Mouse (Mus musculus) MEL (cell line): ENCODE results near the gene Atp8b3. TPM values are rescaled to one million over a fixed set of nuclear protein-coding genes. Genes with fewer than 3 reads are reported as not detected.

Experiments used
- DNase-seq: peaks from one replicate; pipeline ENCODE4 v3.0.0; 2011; ENCODE audit warnings: low read depth, low spot score
- H3K27ac ChIP-seq: 2 replicates; pipeline ENCODE4 v1.5.1; 2012; ENCODE audit warnings: low read depth, mild to moderate bottlenecking, control low read depth, low read length, moderate library complexity; ENCODE audit not compliant: control insufficient read depth
- H3K27me3 ChIP-seq, 2 experiments: fragments of 150-350 bp in 1 of 2; sonication (generic) in 1 of 2; 2 replicates each; pipeline ENCODE4 v1.6.1; 2012; ENCODE audit warnings: low read length in 2 of 2, mild to moderate bottlenecking in 2 of 2, improper control_type of control experiment in 1 of 2, moderate library complexity in 1 of 2; ENCODE audit not compliant: insufficient read depth in 2 of 2, control insufficient read depth in 1 of 2
- H3K36me3 ChIP-seq, 2 experiments: 2 replicates each; pipeline ENCODE4 v1.6.1; 2012 to 2014; ENCODE audit warnings: low read length in 2 of 2, improper control_type of control experiment in 1 of 2, inconsistent platforms in 1 of 2, mild to moderate bottlenecking in 1 of 2; ENCODE audit not compliant: insufficient read depth in 2 of 2, control insufficient read depth in 1 of 2
- H3K4me1 ChIP-seq, 2 experiments: fragments of 150-350 bp in 1 of 2; sonication (generic) in 1 of 2; 2 replicates each; pipeline ENCODE4 v1.6.1; 2012; ENCODE audit warnings: low read length in 2 of 2, improper control_type of control experiment in 1 of 2, mild to moderate bottlenecking in 1 of 2; ENCODE audit not compliant: insufficient read depth in 2 of 2, control insufficient read depth in 1 of 2
- H3K4me3 ChIP-seq, 2 experiments: fragments of 150-350 bp in 1 of 2; sonication (generic) in 1 of 2; 2 replicates each; pipeline ENCODE4 v1.5.1; 2012; ENCODE audit warnings: low read depth in 2 of 2, low read length in 2 of 2, mild to moderate bottlenecking in 2 of 2, moderate library complexity in 2 of 2, control low read depth in 1 of 2, improper control_type of control experiment in 1 of 2; ENCODE audit not compliant: control insufficient read depth in 1 of 2, insufficient read depth in 1 of 2
- H3K79me2 ChIP-seq: 2 replicates; pipeline ENCODE4 v1.6.1; 2012; ENCODE audit warnings: mild to moderate bottlenecking, low read length, moderate library complexity; ENCODE audit not compliant: control insufficient read depth, poor library complexity, insufficient read depth
- H3K9ac ChIP-seq: 2 replicates; pipeline ENCODE4 v1.6.1; 2012; ENCODE audit warnings: low read depth, mild to moderate bottlenecking, control low read depth, low read length, moderate library complexity; ENCODE audit not compliant: control insufficient read depth, poor library complexity, severe bottlenecking
- H3K9me3 ChIP-seq: fragments of 150-350 bp; sonication (generic); replicated peaks from 2 replicates; pipeline ENCODE4 v1.6.1; 2012; ENCODE audit warnings: mild to moderate bottlenecking, low read length, improper control_type of control experiment, moderate library complexity; ENCODE audit not compliant: insufficient read depth
- CTCF ChIP-seq, 3 experiments: IDR thresholded peaks in 2 of 3; conservative IDR thresholded peaks in 1 of 3; 2 replicates each; pipeline ENCODE4 v1.5.1; 2011 to 2012; ENCODE audit warnings: low read length in 3 of 3, low read depth in 2 of 3, mild to moderate bottlenecking in 2 of 3, improper control_type of control experiment in 1 of 3, inconsistent platforms in 1 of 3, mixed read lengths in 1 of 3, moderate library complexity in 1 of 3; ENCODE audit not compliant: control insufficient read depth in 1 of 3, insufficient read depth in 1 of 3, poor library complexity in 1 of 3, severe bottlenecking in 1 of 3
- E2F4 ChIP-seq: IDR thresholded peaks from 2 replicates; pipeline ENCODE4 v1.6.1; 2011; ENCODE audit warnings: low read depth, low read length, improper control_type of control experiment, borderline replicate concordance
- ELF1 ChIP-seq: IDR thresholded peaks from 2 replicates; pipeline ENCODE4 v1.6.1; 2014; ENCODE audit warnings: low read depth, mild to moderate bottlenecking, inconsistent platforms, low read length, improper control_type of control experiment, moderate library complexity
- GATA1 ChIP-seq: IDR thresholded peaks from 2 replicates; pipeline ENCODE4 v1.6.1; 2011; ENCODE audit warnings: low read depth, low read length, improper control_type of control experiment
- KAT2A ChIP-seq: conservative IDR thresholded peaks from 2 replicates; pipeline ENCODE4 v1.6.1; 2012; ENCODE audit warnings: low read depth, low read length, improper control_type of control experiment, inconsistent platforms
- MAFK ChIP-seq: IDR thresholded peaks from 2 replicates; pipeline ENCODE4 v1.6.1; 2011; ENCODE audit warnings: low read depth, mild to moderate bottlenecking, low read length, improper control_type of control experiment, borderline replicate concordance
- MAX ChIP-seq: IDR thresholded peaks from 2 replicates; pipeline ENCODE4 v1.6.1; 2011; ENCODE audit warnings: low read length, improper control_type of control experiment
- MXI1 ChIP-seq: IDR thresholded peaks from 2 replicates; pipeline ENCODE4 v1.6.1; 2011; ENCODE audit warnings: mild to moderate bottlenecking, low read depth, low read length, improper control_type of control experiment
- MYB ChIP-seq: IDR thresholded peaks from 2 replicates; pipeline ENCODE4 v1.6.1; 2011; ENCODE audit warnings: mild to moderate bottlenecking, low read depth, low read length, improper control_type of control experiment
- POLR2A ChIP-seq, 2 experiments: IDR thresholded peaks; 2 replicates each; pipeline ENCODE4 v1.6.1; 2011 to 2012; ENCODE audit warnings: low read length in 2 of 2, mild to moderate bottlenecking in 2 of 2, control low read depth in 1 of 2, improper control_type of control experiment in 1 of 2, low read depth in 1 of 2, moderate library complexity in 1 of 2; ENCODE audit not compliant: control insufficient read depth in 1 of 2, insufficient read depth in 1 of 2, poor library complexity in 1 of 2
- RAD21 ChIP-seq: IDR thresholded peaks from 2 replicates; pipeline ENCODE4 v1.6.1; 2011; ENCODE audit warnings: mild to moderate bottlenecking, low read depth, low read length, improper control_type of control experiment
- RCOR1 ChIP-seq: IDR thresholded peaks from 2 replicates; pipeline ENCODE4 v1.6.1; 2012; ENCODE audit warnings: low read depth, mild to moderate bottlenecking, inconsistent platforms, low read length, improper control_type of control experiment
- SMC3 ChIP-seq: IDR thresholded peaks from 2 replicates; pipeline ENCODE4 v1.6.1; 2011; ENCODE audit warnings: low read depth, low read length, improper control_type of control experiment
- USF2 ChIP-seq, 2 experiments: IDR thresholded peaks; 2 replicates each; pipeline ENCODE4 v1.6.1; 2011 to 2012; ENCODE audit warnings: improper control_type of control experiment in 2 of 2, low read length in 2 of 2, borderline replicate concordance in 1 of 2, inconsistent platforms in 1 of 2, low read depth in 1 of 2, mild to moderate bottlenecking in 1 of 2; ENCODE audit not compliant: insufficient read depth in 1 of 2
- ZC3H11A ChIP-seq: IDR thresholded peaks from 2 replicates; pipeline ENCODE4 v1.6.1; 2012; ENCODE audit warnings: low read depth, mild to moderate bottlenecking, inconsistent platforms, low read length, improper control_type of control experiment
- ZNF384 ChIP-seq: IDR thresholded peaks from 2 replicates; pipeline ENCODE4 v1.6.1; 2012; ENCODE audit warnings: low read depth, mild to moderate bottlenecking, inconsistent platforms, low read length, improper control_type of control experiment
- polyA plus RNA-seq, 2 experiments: library from polyadenylated mRNA; stranded (reverse) in 1 of 2; unstranded in 1 of 2; fragments of >175 nt in 1 of 2; fragments of >200 nt in 1 of 2; gene quantifications; 2 replicates each; pipeline versions ENCODE4 v1.2.1 to v1.2.4; 2012; ENCODE audit warnings: low replicate concordance in 2 of 2, low read depth in 1 of 2; ENCODE audit not compliant: insufficient read length in 2 of 2, insufficient read depth in 1 of 2, missing spikeins in 1 of 2
- total RNA-seq: library from RNA; depleted of rRNA; stranded (reverse); fragments of 300-350 nt; gene quantifications from 2 replicates; pipeline ENCODE4 v1.2.3, GENCODE M21; 2012

Gene Atp8b3
- total and polyA plus RNA-seq, 3 experiments = 0.13 TPM; not detected in 2

GRCm38 (mm10) chr10:80486862-80487379 is 52.0 kb downstream of the Atp8b3 start:
- H3K27ac ChIP-seq = no peak overlapping the region
- peak; percentile 46 for TF ChIP-seq RAD21
- no peak for TF ChIP-seq MAFK
- peak; percentile 31; the same call in 1 of the 2 replicates for TF ChIP-seq ZC3H11A
- TF ChIP-seq MYB = no peak
- TF ChIP-seq SMC3 = peak; percentile 75
- TF ChIP-seq CTCF (IDR thresholded peaks at IDR 0.05 in 2 of 3, conservative IDR thresholded peaks at IDR 0.05 in 1 of 3; ENCODE audit: control insufficient read depth in 1 of 3, insufficient read depth in 1 of 3, low read depth in 2 of 3, low read length in 3 of 3, poor library complexity in 1 of 3, severe bottlenecking in 1 of 3) = peak; percentile 65 to 78 (median 78)
- DNase-seq = peak; percentile 59
- no peak overlapping the region for H3K4me3 ChIP-seq
- H3K9me3 ChIP-seq = no peaks in the 10 kb centered on the region
- H3K27me3 ChIP-seq = peaks cover 2 to 4% of the 10 kb centered on the region in 2 experiments; a peak in 3 of 4 replicates
- no peaks in the 10 kb centered on the region for H3K36me3 ChIP-seq
- H3K4me1 ChIP-seq = no peaks in the 10 kb centered on the region
- H3K79me2 ChIP-seq = no peaks in the 10 kb centered on the region
- no peak overlapping the region for H3K9ac ChIP-seq

GRCm38 (mm10) chr10:80481002-80481401 is 57.9 kb downstream of the Atp8b3 start:
- no peaks in the 10 kb centered on the region for H3K4me1 ChIP-seq
- H3K9ac ChIP-seq = no peak overlapping the region
- no peaks in the 10 kb centered on the region for H3K36me3 ChIP-seq
- TF ChIP-seq RAD21 (no peak), GATA1 (no peak), MAX (no peak), E2F4 (no peak), MYB (no peak), ZNF384 (no peak), POLR2A (IDR thresholded peaks at IDR 0.05; ENCODE audit: control insufficient read depth in 1 of 2, insufficient read depth in 1 of 2, low read depth in 1 of 2, low read length in 2 of 2, poor library complexity in 1 of 2) (no peak), KAT2A (no peak), RCOR1 (no peak), MXI1 (no peak), USF2 (IDR thresholded peaks at IDR 0.05; ENCODE audit: borderline replicate concordance in 1 of 2, insufficient read depth in 1 of 2, low read depth in 1 of 2, low read length in 2 of 2) (no peak), ELF1 (no peak)
- TF ChIP-seq, all 39 proteins: peak for 0
- Histone ChIP-seq H3K27ac (no peak overlapping the region), H3K79me2 (no peaks in the 10 kb centered on the region), H3K9me3 (no peaks in the 10 kb centered on the region), H3K4me3 (no peak overlapping the region), H3K27me3 (peaks cover 2 to 4% of the 10 kb centered on the region in 2 experiments; a peak in 3 of 4 replicates)
- DNase-seq = peak; percentile 78
